Mouse (Mus musculus) v-Abl transformed pro-B cells (cell line): ENCODE results near the gene Neurl1a.

Experiments used
- in situ Hi-C, 2 experiments: fragments of 400-800 bp; cut with MboI; formaldehyde crosslinking; loops; one replicate each; pipeline ENCODE4 v1.15.1; 2025; ENCODE audit not compliant: unreplicated experiment in 2 of 2

Gene Neurl1a

DNA sequence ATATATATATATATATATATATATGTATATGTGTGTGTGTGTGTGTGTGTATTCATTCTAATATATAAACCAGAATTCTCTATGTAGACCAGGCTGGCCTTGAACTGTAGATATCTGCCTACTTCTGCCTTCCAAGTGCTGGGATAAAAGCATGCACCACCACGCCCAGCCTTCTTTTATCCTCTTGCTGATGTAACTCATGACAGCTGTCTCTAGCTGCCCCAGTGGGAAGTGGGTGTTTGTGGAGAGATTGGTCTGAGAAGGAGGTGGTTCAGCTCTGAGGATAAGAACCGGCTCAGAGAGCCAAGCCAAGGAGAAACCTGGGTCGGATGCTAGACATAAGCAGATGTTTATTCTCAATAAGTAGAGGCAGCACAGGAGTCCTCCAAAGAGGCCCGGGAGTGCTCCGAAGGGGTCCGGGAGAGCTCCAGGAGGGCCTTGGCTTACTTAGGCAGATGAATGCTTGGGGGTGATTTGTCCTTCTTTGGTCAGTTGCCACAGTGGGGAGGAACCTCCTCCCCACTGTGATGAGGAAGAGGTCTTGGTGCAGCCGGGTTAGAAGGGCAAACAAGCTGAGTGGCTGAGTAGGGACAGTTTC, 10.9 kb upstream of the Neurl1a start:
- in situ Hi-C loops: loop anchor here (5.0 to 10.0 kb wide), 2 partner anchors 45 to 423 kb away; no protein-coding TSS in a partner anchor

DNA sequence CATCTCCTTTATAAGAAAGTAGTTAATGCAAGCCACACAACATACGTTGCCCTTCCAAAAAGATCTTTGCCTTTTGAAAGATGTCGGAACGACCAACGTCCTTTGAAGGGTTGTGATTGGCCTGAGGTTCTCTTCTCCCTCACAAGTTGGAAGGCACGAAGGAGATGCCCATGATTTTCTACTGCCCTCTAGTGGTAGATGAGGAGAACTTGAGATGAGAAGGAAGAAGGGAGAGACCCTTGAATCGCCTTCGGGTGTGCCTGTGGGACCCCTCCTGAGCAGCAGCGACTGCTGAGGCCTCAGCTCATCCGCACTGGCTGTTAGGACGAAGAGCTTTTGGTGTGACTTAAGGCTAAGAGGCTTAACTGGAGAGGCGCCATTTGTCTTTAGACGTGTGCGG, 10.4 kb upstream of the Neurl1a start:
- in situ Hi-C loops: loop anchor here (5.0 to 10.0 kb wide), 2 partner anchors 46 to 423 kb away; no protein-coding TSS in a partner anchor

DNA sequence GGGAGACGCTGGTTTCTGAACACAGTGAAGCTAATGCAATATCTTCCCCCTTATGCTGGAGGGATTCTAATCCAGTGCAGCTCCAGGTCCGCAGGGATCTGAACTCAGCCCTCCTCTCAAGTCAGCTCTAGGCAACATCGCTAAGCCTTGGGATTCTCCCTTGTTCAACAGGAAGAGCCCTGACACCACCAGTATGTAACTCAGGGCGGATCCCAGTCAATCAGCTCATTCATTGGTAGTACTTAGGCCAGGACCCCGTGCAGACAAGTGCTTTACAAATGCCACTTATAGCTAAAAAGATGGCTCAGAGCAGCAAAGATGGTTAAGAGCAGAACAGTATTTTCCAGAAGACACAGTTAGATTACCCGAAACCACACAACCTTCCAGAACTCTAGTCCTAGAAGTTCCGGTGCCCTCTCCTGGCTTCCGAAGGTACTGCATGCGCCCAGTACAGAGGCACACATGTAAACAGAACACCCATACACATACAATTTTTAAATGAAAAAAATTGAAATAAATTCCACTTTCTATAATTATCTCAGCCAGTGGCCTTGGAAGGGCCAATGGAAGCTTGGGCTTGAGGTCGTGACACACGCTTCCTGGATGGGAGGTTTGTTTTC, 9.7 kb upstream of the Neurl1a start:
- in situ Hi-C loops: loop anchor here (5.0 to 10.0 kb wide), 2 partner anchors 47 to 424 kb away; no protein-coding TSS in a partner anchor

DNA sequence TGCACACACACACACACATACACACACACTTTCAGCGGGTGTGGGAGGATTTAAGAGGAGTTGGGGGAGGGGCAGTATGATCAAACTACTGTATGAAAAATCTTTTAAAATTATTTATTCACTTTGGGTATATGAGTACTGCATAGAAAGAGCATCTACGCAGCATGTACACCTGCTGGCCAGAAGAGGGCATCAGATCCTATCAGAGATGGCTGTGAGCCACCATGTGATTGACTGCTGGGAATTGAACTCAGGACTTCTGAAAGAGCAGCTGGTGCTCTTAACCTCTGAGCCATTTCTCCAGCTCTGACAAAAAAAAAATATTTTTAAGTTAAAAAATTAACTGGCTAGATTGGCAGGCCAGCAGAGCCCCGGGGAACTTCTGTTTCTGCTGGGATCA, 4.1 kb upstream of the Neurl1a start:
- in situ Hi-C loops: loop anchor here (5.0 to 10.0 kb wide), 4 partner anchors 90 to 510 kb away; partner anchors contain the start of gene Cnnm2 (in 1 of the 2)

DNA sequence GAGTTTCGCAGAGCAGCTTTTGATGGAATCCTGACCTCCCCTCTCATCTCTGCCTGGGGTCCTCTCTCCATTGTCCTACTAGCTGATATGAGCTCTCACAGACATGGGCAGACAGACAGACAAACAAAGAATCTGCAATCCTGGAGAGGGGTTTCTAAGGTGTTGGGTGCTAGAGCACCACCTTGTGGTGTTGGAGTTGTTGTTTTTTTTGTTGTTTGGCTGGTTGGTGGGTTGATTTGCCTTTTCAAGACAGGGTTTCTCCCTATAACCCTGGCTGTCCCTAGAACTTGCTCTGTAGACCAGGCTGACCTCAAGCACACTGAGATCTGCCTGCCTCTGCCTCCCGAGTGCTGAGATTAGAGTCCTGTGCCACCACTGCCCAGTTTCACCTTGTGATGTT, 3.1 kb upstream of the Neurl1a start:
- in situ Hi-C loops: loop anchor here (5.0 to 10.0 kb wide), 3 partner anchors 89 to 511 kb away; no protein-coding TSS in a partner anchor

DNA sequence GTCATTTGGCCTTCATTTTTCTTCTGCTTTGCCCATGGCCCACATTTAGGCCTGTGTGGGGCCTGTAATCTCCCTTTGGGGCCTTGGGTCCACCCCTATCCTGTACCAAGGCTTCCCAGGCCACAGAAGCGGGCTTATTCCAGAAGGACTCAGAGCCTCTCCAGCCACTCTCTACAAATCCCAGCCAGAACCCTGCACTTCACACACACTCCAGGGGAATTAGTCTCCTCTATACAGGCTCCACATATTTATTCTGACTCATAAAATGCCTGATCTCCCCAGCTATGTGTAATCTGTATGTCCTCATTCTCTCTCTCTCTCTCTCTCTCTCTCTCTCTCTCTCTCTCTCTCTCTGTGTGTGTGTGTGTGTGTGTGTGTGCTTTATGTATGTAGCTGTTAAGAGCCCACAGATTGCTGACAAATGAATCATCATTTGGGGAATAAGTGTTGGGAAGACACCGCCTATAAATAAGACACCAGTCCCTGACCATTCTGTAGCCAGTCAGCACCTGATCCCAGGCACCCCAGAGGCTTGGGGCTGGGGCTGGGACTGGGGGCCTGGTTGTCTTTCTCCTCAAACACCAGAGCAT, 1.6 kb upstream of the Neurl1a start:
- in situ Hi-C loops: loop anchor here (5.0 to 10.0 kb wide), 3 partner anchors 88 to 512 kb away; no protein-coding TSS in a partner anchor

DNA sequence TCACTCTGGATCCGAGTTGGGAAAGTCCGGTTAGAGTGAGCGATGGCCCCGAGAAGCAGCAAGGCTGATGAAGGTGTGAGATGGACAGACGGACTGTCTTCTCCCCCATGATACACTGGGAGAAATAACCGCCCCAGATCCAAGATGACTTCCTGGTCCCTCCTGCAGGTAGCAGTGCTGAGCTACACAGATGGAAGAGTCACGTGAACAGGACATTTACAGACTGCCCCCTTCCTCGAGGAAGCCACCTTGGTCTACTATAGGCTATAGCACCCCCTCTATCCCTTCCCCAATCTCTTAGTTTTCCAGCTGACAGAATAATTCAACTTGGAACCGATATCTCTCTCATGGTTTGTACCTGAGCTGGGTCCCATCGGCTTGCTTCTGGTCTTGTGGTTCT, 619 bp upstream of the Neurl1a start:
- in situ Hi-C loops: loop anchor here (5.0 to 10.0 kb wide), 3 partner anchors 87 to 513 kb away; no protein-coding TSS in a partner anchor

DNA sequence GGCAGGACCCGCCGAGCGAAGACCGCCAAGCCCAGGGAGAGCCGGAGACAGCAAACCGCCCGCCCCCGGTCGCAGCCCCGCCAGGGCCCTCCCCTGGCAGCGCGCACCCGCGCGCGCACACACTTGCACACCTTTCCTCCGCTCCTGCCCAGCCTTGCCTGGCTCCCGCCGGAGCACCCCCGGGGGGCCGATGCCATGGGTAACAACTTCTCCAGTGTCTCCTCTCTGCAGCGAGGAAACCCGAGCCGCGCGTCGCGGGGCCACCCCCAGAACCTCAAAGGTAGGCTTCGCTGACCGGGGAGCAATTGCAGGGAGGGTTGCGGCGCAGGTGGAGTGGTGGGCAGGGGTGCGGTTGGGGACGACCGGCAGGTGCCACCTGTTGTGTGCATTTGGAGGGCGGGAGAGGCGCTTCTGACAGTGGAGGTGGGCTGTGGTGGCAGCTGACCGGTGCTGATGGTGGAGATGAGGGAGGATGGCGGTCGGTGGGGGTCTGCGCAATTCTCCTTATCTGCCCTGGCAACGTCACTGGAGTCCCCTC, 721 bp downstream of the Neurl1a start:
- in situ Hi-C loops: loop anchor here (5.0 to 10.0 kb wide), 3 partner anchors 85 to 515 kb away; no protein-coding TSS in a partner anchor

DNA sequence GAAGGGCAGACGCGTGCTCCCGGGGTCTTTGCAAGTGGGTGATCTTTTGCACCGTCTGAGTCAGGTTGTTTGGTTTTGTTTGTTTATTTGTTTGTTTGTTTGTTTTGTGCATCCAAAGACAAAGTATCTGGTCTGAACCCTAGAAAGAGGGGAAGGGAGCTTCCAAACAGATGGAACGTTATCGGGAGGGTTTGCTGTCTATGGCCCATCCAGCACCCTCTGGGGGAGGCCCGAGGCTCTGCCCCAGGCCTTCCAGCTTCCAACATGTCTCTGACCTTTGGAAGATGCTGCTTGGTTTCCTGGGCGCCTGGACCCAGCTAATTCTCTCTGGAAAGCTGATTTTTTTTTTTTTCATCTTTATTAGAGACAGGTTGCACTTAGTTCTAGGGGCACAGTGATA, 1.4 kb downstream of the Neurl1a start:
- in situ Hi-C loops: no loop called here

DNA sequence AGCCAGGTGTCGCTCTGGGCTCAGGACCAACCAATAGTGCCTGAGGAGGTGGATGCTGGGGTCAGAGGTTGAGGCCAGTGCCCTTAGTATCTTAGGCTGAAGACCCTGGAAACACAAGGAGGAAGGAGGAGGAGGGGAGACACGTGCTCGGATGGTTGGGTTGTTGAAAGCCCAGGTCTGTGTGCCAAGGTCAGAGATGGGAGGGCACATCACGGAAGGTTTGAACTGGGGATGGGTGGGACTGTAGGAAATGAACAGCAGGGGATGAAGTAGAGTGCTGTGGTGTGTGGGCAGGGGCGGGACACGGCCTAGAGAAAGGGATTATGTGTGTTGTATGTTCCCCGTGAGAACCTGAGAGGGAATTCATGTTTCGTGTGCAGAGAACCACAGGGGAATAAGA, 5.6 kb downstream of the Neurl1a start:
- in situ Hi-C loops: no loop called here

DNA sequence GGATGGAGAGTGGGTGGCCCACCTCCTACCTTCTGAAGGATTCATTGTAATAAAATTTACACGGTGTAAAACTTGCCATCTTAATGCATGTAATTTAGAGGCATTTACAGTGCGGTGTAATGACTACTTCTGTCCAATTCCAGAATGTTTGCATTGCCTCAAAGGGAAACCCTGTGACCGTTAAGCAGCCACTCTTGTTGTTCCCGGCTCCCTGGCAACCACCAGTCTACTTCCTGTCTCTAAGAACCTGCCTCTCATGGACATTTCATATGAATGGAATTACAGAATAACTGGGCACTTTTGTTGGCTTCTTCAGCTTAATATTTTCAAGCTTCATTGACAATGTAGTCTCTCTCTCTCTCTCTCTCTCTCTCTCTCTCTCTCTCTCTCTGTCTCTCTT, 6.1 kb downstream of the Neurl1a start:
- in situ Hi-C loops: no loop called here

DNA sequence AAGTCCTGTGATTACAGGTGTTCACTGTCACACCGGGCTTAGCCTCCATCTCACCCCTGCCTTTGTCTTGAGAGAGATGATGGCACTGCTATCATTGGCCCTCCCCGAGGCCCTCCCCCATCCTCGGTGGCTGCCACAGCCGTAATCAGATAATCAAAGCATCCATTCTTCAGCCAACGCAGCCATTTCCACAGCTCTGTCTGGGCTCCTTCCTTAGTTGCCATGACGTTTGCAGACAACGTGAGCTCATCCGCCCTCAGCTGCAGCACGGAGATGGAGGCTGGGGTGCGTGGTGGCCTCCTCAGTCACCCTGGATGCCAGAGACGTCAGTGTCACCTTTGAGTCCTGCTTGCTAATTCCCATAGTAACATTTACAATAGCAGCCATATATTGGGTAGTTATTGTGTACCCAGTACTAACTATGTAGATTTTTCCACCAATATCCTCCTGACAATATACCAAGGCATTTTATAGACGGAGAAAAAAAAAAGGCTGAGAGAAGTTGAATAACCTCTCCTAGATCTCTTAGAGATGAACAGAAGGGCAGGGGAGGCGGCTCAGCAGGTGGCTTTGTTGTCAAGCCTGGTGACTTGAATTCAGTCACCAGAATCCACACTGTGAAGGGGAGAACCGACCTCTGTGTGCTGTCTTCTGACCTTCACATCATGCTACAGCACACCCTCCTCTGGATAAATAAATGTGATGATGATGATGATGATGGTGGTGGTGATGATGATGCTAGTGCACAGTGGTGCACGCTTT, 8.1 kb downstream of the Neurl1a start:
- in situ Hi-C loops: no loop called here

DNA sequence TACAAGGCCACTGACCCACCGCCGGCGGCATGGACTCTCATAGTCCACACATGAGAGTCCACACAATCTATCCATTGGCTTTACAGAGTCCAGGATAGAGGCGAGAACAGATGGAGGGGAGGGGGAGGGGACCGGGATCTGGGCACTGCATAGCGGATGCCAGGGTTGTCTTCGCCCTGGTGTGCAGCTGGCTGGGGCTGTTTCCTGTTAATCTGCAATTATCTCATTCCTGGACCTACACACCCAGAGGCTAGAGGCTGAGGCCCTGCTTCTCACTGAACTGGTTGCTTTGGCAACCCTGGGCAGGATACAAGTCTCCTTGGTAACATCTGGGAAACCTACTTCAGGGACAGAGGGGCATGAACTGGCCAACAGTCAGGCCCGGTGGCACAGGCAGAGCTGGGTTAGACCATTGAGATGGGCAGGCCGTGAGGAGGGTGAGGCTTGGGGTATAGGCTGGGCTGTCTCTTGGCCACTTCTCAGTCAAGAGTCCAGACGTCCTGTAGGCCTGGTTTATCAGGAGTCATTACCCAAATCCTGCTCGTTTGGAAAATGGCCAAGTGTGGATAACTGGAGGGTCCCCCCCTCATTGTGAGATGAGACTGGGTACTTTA, 10.0 kb downstream of the Neurl1a start:
- in situ Hi-C loops: no loop called here

DNA sequence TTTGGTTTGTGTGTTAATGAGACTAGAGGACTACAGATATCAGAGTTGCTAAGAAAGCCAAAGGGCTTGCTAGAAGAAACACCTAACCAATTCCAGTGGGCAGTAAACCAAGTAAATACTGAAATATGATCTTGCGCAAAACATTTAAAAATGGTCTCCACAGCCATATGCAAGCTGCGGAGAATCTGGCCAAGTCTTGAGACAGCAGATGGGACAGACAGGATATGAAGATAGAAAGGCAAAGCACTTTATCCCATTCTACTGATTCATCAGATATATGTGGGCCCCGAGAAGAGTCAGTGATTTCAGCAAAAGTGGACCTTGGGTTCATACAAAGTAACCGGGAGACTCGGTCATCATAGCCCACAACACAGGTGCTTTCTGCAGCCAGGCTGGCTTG, 13.5 kb downstream of the Neurl1a start:
- in situ Hi-C loops: no loop called here

DNA sequence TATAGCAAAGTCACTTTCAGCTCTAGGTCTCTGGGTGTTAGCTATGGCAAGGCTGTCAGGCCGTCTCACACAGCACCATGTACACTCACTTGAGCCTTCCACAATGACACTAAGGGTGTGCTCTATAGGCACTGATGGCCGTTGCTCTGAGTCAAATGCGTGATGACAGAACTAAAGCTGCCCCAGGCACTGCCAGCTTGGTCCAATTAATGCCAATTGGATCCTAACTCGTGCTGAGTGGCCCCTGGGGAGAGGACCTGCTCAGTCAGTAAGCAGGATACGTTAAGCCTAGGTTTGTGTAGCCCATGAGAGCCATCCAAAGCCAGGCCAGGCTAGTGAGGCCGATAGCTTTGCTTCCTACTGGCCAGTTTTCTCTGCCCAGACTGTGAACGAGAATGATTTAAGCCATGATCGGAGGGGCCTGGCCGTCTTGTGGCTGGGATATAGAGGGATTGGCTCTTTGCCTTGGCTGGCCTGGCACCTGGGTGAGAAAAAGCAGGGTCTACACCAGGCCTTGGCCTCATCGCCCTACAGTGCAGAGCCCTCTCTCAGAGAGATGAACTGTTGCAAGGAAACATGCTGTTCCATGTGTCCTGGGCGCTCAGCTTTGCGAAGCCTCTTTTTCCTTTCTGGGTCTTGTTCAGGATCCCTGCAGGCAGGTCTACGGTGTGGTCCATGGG, 20.2 kb downstream of the Neurl1a start:
- in situ Hi-C loops: no loop called here

DNA sequence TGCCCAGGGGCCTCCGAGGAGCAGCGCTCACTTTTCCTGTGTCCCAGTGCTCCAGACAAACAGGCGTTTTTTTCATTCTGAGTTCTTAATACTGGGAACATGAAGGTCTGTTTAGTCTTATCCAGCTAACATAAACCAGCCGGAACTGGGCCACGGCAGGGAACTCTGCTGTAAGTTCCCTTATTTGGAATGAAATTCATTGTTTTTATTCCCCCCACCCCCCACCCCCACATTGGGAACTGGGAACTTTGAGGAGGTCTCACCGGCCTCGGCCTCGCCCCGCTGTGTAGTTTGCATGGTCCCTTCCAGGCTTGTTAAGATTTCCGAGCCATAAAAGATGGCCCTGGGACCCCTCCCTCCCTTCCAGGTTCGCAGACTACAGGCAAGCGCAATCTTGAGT, 23.4 kb downstream of the Neurl1a start:
- in situ Hi-C loops: no loop called here

DNA sequence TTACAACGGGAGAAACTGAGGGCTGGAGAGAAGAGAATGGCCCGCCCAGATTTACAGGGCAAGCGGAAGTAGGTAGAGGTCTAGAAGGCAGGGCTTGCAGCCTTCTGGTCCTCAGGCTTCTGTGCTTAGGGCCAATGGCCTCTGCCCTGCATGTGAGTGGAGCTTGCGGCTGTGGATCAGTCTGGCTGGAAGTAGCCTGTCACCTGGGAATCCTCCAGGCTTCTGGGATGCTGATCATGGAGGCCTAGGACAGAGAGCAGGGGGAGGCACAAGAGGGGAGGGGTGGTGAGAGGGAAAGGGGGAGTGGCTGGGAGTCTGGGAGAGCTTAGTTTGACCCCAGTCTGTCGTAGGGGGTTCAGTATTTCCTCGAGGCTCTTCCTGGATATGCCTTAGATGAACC, 23.8 kb downstream of the Neurl1a start:
- in situ Hi-C loops: no loop called here

DNA sequence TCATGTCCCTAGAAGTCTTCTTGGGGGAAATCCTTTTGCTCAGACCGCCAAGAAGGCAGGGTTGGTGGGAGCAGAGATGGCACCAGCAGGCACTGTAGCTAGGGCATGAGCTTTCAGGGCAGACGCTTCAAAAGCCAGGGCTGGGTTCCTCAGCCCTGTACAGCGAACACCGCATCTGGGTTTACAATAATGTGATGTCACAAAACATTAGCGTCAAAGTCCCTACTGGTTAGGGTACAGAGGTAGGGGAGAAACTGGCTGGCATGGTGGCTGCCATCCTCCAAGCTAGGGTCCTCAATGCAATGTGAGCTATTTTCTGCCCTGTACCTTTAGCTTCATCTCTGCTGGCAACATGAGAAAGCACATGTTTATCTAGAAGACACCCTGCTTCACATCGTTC, 24.4 kb downstream of the Neurl1a start:
- in situ Hi-C loops: no loop called here

DNA sequence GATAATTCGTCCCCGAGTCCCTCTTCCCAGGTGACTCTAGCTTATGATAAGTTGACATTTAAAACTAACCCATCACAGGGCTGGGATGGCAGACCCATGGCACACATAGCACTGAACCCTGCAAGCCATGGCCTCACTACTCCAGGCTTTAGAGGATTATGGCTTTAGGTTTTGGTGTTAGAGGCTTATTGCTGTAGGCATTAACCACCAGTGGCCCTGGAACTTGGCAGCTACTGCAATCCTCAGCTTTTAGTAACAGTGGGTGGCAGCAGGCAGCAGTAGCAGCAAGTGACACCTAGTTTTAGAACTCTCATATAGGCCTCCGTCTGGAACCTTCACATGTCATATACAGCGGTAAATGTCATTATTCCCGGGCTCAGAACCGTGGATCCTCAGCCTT, 26.0 kb downstream of the Neurl1a start:
- in situ Hi-C loops: no loop called here

DNA sequence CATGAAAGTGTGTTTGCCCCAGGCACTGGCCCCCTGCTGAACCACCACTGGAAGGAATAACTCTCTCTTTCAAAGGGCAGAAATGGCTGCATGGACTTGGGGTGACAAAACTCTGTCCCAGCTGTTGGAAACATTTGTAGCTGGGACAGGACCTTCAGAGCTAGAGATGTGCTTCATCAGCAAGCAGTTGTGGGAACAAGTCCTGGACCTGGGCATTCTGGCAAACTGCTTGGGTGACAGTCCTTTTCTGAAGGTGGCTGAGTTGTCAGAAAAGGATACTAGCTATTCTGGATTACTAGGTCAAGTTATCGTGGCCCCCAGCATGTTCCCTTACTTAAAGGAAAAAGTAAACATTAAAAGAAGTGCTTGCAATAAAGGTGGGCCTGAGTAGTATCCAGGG, 27.5 kb downstream of the Neurl1a start:
- in situ Hi-C loops: no loop called here
